Mouse (Mus musculus) small intestine, adult 2 months (tissue): ENCODE results near the gene Sh3pxd2a.

Source experiments
- CTCF ChIP-seq: fragments of 200-500 bp; IDR thresholded peaks from 2 replicates; pipeline ENCODE4 v1.5.1; 2012; ENCODE audit warnings: low read depth, mild to moderate bottlenecking, control low read depth, inconsistent platforms, low read length, moderate library complexity, mixed read lengths; ENCODE audit not compliant: insufficient replicate concordance, insufficient read length; ENCODE audit errors: extremely low read depth
- POLR2A ChIP-seq: fragments of 200-500 bp; IDR thresholded peaks from 2 replicates; pipeline ENCODE4 v1.6.1; 2012; ENCODE audit warnings: low read depth, mild to moderate bottlenecking, control low read depth, inconsistent platforms, low read length, moderate library complexity

GRCm38 (mm10) chr19:47253053-47253628 is 211.1 kb downstream of the Sh3pxd2a start:
- TF ChIP-seq POLR2A (no peak), CTCF (no peak)
